Mouse (Mus musculus): ENCODE results near the gene Pde4d. TPM values are rescaled to one million over a fixed set of nuclear protein-coding genes. Genes with fewer than 3 reads are reported as not detected.

The Pde4d gene
- polyA plus RNA-seq, 1 experiment, result 12.7 TPM

DNA sequence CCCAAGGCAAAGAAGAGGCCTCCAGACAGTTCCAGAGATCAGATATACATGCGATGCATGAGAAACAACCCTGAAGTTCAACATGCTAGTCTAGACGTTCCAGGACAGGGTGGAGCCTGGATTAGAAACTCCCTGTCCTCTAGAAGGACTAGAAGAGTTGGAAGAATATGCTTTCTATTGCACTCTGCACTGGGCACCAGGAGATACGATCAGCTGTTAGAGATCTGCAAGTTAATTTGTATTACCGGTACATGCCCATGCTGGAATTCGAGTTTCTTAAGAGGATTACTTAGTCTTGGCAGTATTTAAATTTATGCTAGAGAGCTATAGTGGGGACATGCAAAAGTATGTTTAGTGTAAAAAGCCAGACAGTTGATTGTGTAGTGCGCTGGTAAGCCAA lies 1377.6 kb downstream of the Pde4d start:
- TF ChIP-seq GATA1 (IDR thresholded peaks at IDR 0.05; ENCODE audit: low read length), result no peak

DNA sequence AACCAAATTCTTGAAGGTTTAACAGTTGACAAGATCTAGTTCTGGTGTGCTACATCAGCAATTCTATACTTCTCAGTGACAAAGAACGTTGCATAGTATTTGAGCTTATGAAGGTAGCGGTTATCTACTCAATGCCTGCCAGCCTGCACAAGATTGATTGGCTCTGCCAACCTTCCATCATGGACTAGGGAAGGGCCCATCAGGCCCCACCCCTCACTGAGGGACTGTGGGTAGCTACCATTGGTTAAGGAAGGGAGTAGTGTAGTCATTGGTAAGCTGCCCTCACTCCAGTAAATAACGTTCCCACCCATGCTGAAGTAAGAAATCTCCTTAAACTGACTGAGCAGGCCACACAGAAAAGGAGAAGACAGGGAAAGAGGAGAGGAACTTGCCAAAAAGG lies 1378.2 kb downstream of the Pde4d start:
- no peak for TF ChIP-seq GATA1 (IDR thresholded peaks at IDR 0.05; ENCODE audit: low read length)

DNA sequence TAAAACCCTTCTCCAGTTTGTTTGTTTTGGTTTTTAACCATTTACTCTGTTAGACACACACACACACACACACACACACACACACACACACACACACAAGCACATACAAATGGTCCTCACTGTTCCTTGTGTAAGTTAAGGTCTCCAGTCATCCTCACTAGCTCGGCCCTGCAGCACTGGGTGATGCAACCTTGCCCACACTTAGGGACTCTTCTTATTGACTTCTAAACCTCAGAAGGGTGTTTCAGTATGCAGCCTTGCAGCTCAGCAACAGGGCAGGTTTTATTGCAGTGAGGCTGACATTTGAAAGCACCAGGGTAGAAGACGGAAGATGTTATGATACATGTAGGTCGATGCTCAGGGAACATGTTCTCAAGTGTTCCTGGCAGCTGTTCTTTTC lies 1379.7 kb downstream of the Pde4d start:
- TF ChIP-seq GATA1 (IDR thresholded peaks at IDR 0.05; ENCODE audit: low read length), result no peak

DNA sequence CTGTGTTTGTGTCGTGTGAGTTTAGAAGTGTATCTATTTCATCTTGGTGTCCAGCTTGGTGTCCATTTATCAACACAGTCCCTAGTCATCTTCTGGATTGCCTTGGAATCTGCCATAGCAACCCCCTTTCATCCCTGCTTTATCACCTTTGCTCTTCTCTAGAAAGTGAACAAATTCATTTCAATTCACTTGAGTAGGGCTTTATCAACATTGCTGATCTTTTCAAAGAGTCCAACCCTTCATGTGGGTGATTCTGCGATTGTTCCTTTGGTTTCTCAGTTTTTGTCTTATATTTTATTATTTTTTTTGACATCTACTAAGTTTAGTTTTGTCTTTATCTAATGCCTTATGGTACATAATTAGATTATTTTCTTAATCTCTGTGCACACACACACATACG lies 1385.2 kb downstream of the Pde4d start:
- no peak for TF ChIP-seq GATA1 (IDR thresholded peaks at IDR 0.05; ENCODE audit: low read length)

DNA sequence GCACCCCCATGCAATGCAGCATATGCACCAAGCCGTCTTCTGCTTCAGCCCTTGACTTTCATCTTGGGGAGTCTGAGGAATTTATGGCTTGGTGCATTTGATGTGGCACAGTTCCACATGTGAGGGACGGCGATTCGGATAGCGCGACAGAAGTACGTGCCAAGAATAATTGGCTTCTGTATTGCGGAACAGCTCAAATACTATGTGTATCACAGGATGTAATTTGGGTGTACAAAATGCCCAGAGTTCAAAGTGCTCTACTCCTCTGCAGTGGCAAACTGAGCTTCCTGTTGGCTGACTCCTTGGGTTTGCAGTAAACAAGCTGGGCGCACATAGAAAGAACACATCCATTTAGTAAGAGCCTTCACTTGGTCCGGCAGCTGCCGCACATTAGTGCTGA lies 1387.7 kb downstream of the Pde4d start:
- TF ChIP-seq GATA1 (IDR thresholded peaks at IDR 0.05; ENCODE audit: low read length), result no peak

DNA sequence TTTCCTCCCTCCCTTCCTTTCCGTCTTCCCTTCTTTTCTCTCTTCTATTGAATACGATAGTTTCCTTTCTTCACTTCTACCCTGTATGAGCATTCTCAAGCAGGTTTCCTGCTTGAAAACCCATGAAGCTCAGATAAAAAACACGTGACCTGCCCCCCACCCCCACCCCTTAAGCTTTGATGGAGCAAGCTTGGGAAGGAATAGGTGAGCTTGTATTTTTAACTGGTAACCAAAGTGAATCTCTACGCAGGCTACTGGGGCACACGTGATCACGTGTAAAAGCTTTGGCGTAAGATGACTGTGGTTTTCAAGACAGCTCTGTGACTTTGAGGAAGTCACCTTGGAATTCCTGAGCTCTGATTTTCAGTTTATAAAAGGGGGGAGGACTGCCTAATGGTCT lies 1388.2 kb downstream of the Pde4d start:
- TF ChIP-seq GATA1 (IDR thresholded peaks at IDR 0.05; ENCODE audit: low read length), result no peak

DNA sequence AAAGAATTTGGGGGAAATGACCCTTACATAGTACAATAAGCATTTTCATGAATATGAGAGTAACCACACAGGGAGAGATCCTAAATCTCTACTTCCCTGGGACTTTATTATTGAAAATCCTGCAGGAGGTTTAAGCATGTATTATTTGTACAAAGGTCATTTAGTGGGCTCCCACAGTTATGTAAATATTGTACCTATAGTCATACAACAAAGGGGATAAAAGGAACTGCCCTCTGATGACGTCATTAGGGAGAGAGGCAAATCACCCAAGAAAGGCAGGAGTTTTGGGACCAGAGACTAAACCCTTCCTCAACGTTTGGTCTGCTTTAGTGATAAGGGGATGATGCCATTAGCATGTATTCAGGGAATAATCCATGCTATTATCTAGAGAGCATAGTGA lies 1390.5 kb downstream of the Pde4d start:
- no peak for TF ChIP-seq GATA1 (IDR thresholded peaks at IDR 0.05; ENCODE audit: low read length)

DNA sequence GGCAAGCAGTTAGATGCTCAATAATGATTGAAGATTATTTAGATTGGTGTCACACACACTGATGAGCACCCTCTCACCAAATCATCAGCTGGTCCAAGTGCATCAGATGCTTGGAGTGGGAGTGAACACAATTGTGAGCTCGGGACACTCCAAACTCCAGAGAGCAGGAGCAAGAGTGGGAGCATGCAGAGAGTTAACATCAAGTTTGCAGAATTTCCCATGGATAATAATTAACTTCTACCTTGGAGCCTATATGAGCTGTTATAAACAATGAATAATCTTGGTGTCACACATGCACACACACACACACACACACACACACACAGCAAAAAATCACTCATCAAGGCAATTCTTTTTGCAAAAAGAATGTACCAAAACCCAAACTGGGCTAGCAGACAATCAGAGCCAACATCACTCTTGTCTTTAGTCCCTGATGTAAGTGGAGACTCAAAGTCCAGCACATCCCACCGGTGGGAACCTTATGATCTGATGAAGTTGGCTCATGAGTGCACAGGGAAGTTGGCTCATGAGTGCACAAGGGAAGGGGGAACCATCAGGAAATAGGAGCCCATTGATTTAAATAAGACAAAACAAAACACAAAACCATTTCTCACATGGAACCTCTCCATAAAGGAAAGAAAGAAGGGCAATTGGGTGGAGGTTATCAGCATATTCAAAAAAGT lies 1391.5 kb downstream of the Pde4d start:
- no peak for TF ChIP-seq GATA1 (IDR thresholded peaks at IDR 0.05; ENCODE audit: low read length)

DNA sequence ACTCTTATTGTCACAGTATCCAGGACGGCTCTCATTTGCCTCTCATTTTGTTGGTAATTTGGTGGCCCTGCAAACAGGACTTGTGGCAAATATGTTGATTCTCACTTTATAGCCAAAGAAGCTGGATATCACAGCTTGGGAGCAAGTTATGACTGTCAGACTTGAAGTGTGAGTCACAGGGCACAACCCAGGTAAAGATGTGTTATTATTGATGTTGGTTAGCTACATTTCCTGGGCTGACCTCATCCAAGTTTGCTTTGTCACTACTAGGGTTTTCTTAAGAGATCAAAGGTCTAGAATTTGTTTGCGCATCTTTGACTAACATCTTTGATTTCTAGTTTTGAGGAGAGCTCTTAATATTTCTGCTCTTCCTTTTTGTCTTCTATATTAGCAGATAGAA lies 1393.2 kb downstream of the Pde4d start:
- no peak for TF ChIP-seq GATA1 (IDR thresholded peaks at IDR 0.05; ENCODE audit: low read length)

DNA sequence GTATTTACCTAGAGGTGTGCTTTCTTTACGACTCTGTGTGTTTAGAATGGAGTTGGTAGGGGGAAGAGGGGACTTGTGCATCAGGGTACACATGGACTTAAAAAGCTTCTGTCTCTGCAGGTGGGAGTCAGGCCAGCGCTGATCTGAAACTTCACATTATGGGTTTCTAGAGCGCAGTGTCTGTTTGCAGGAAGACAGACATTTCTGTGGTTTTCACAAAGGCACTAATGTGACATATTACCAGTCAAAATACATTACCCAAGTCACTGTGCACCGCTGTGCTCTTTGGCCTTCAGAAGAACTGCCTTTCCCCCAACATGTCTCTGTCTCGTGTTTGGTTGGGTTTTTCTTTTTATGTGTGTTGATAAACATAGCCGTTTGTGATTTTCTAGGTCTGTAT lies 1395.1 kb downstream of the Pde4d start:
- TF ChIP-seq GATA1 (IDR thresholded peaks at IDR 0.05; ENCODE audit: low read length), result no peak

DNA sequence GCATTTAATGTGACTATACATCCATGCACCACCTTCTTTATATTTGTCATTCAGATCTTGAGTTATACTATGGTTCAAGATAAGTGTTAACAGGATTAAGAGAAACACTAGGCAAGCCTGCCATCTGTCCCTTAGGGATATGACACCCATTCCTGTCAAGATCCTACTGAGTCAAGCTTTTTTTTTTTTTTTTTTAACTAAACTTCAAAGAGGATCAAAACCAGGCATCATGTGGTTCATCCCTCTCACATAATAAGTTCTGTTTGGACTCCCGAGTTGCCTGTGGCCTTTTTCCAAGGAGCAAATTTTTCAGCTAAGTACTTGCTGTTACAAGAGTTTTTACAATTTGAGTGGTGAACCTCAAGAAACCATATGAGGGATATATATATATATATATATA lies 1414.1 kb downstream of the Pde4d start:
- no peak for TF ChIP-seq GATA1 (IDR thresholded peaks at IDR 0.05; ENCODE audit: low read length)

DNA sequence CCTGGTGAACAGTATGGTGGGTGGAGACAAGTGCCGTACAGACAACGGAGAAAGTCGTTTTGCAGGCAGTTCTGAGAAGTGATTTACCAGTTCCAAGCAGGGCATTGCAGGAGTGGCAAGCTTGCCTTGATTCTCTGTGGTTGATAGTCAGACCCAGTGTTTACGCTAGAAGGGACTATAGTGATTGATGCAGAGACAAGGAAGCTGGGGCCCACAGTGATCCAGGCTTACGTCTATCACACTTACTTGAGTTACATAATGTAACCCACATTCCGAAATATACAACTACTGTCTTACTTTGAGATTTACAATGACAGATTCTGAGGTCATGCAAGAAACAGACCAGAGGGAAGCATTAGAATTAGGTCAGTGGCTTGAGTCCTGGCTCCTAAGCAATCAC lies 1414.6 kb downstream of the Pde4d start:
- TF ChIP-seq GATA1 (IDR thresholded peaks at IDR 0.05; ENCODE audit: low read length), result no peak

DNA sequence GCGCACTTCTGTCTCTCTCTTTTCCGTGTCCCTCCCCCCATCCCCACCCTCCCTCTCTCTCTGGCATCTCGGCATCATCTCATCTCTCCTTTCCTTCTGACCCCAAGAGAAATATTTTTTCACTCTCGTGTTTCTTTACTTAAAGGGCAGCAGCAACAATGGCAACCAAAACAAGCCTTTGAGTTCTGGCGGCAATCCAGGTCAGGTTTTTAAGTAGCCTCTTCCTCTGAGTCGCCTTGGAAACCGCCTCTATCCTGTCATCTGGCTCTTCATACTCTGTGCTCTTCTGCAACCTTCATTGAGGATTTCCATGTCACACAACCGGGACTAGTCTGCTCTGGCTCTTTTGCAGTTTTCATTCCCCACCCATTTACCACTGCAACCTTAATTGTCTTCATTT lies 1430.6 kb downstream of the Pde4d start:
- TF ChIP-seq GATA1 (IDR thresholded peaks at IDR 0.05; ENCODE audit: low read length), result no peak

DNA sequence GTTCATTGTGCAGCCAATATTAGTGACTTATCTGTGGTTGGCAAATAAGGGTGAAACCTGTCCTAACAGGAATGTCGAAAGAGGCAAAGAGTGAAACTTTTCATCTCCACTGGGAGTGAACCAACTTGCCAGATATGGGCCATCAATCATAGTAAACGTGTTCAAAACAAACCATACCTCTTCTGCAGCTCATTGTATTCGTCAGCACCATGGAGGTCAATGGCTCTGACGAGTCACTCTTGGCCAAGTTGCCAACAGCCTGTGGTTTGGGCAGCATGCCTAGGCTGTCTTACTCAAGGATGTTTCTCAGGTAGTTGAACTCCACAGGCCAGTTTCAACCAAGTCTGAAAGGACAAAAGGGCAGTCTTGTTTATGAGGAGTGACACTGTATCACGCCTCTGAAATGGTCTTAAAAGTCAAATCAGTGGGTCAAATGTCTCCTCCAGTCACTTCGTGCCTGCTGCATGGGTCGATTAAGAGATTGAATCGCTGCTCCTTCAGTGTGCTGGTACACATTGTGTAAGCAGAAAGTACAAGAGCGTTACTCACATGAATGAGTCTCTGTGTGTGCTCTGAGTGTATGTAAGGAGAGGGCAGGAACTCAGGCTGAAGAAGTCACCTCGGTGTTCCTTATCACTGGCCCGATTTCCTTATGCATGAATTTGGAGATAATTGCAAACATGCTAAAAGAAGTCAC lies 1431.6 kb downstream of the Pde4d start:
- no peak for TF ChIP-seq GATA1 (IDR thresholded peaks at IDR 0.05; ENCODE audit: low read length)

DNA sequence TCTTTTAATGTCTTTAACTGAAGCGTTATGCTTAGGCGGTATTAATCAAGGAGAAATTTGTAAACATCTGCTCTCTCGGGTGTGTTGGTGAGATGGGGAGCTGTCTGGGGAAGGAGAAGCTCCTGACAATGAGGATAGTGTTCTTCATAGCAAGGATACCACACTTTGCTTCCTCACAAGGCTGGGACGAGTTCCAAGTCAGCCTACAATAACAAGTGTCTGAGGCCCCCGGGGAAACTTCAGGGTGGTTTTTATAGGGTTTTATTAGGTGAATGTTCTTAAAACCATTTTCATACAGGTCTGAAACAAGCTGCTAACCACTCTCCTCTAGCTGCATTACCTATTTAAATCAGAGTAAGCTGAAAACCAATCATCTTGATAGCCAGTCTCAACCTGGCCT lies 1433.9 kb downstream of the Pde4d start:
- no peak for TF ChIP-seq GATA1 (IDR thresholded peaks at IDR 0.05; ENCODE audit: low read length)

DNA sequence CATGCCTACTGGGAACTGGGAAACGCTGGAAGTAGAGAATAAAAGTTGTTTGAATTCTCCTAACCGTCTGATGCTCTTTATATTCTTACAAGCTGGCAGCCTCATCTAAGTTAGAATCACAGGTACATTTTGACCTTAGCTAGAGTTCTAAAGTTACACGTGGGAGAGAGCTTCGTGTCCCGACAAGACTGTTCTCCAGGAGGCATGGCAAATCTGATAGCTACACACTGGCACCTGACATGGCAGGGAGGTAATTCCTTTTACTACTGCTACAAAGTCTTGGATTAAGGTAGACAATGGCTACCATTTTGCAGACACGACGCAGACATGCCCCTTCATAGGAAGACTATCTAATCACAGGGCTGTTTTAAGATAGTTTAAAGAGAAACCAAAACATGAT lies 1435.1 kb downstream of the Pde4d start:
- no peak for TF ChIP-seq GATA1 (IDR thresholded peaks at IDR 0.05; ENCODE audit: low read length)

DNA sequence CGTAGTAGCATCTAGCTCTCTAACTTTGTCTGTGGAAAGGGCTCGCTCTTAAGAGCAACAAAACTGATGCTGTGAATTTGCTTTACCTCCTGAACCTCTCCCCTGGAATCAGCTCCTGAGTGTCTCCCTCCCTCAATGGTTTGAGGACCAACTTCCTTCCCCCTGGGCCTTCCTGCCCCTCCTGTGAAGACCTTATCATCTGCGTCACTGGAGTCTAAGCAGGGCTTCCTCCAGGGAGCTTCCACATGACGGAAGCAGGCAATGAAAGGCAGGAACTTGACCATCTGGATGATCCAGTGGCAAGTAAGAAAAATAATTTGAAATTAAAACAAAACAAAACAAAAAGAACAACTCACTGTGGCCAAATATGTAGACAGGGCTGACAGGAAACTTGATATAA lies 1438.5 kb downstream of the Pde4d start:
- TF ChIP-seq GATA1 (IDR thresholded peaks at IDR 0.05; ENCODE audit: low read length), result no peak
